Mouse (Mus musculus) neutrophil, adult 5-6 weeks (primary cell): Measurements from ENCODE around the gene Itgav. TPM values are rescaled to one million over a fixed set of nuclear protein-coding genes. Genes with fewer than 3 reads are reported as not detected.

Experiments
- ATAC-seq: fragments of 151-379, 151-347 bp; 2 replicates; pipeline ENCODE4 v1.8.0; 2017; ENCODE audit warnings: mild to moderate bottlenecking, moderate TSS enrichment; ENCODE audit not compliant: insufficient number of reproducible peaks, poor library complexity, low FRiP score, severe bottlenecking; ENCODE audit errors: extremely low read depth
- total RNA-seq: library from RNA; stranded (forward); fragments of 200-1000 nt; gene quantifications from 2 replicates; pipeline ENCODE4 v1.2.3, GENCODE M21; 2017

Itgav gene
- 37.6 and 45.8 TPM in 2 replicates for total RNA-seq

DNA sequence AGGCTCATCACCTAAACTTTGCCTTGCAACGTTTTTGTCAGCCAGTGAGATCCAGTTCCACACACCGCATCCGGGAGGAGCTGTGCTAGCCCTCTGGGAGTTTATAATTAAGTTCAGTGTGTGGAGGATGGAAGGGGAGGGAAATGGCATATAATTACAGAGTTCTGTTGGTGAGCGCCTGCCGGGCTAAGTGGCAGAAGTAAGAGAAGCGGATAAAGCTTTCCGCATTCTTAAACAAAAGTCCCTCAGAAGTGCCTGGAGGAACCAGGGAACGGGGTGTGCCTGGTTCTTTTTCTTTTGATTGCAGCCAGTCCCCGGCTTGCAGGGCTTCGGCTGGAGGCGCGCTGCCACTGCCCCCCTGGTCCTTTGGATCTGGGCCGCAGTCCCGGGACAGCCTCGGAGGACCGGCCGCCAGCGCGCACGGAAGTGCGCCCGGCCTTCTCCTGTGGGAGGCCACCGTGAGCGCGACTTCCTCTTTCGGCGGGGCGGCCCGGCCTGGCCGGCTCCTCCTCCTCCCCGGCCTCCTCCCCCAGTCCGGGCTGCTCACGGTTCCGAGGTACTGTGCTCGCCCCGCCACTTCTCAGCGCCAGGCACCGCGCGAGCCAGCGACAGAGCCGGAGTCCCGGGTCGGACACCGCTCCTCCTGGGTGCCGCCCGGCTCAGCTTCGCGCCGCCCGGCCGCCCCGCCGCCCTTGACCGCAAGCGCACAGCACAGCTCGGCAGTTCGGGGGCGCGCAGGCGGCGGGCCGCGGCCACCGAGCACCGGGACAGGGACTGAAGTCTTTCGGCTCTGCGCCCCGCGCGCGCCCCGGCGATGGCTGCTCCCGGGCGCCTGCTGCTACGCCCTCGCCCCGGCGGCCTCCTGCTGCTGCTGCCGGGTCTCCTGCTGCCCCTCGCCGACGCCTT lies at the start of gene Itgav:
Gene Itgav (plus strand): TSS at position 477 of the 906 bp plus-strand sequence.
- ATAC-seq, result peak; percentile 96

DNA sequence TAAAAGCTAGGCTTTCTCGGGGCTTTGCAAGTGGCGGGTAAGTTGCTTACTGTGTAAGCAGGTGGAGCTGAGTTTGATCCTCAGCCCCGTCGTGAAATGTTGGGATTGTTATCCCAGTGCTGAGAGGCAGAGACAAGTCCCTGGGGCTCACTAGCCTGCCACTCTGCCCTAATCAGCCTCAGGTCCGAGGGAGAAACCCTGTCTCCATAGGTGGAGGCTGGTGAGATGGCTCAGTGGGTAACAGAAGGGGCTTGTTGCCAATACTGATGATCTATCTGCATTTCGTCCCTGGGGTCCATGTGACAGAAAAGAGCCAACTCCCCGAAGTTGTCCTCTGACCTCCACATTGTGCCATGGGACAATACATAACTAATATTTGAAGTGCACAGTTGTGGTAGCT lies 49.8 kb upstream of the Itgav start:
- no peak for ATAC-seq

DNA sequence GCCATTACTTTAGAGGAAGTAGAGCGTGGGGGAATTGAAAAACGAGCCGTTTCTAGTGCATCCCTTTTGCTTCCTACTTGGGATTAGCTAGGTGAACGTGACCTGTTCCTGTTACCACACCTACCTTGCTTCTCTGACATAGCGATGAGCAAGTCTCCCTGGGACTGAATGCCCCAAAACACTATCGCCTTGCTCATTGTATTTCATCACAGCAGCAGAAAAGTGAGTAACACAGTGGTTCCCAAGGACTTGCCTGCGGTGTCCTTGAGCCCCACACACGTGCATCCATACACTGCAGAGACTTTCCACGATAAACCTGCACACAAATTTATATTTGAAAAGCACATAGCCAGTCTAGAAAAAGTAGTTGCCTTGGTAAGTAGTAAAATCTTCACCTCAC lies 49.3 kb upstream of the Itgav start:
- ATAC-seq, result no peak

DNA sequence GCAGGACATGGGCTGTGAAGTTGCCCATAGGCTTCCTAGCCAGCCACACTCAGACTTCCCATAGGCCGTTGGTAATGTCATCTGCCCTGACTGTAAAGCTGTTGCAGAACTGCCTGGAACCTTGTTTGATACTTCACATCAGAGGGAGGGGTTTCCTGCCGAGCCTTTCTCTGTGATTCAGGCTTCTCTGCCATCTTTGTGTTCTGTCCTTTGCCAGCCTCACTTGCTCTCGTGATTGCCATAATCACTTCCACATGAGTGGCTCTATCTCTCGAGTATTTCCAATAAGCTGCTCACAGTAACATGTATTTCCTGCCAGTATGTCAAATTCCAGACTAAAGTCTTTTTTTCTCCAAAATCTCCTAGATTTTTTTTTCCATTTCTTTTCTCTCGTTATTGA lies 48.5 kb upstream of the Itgav start:
- no peak for ATAC-seq

DNA sequence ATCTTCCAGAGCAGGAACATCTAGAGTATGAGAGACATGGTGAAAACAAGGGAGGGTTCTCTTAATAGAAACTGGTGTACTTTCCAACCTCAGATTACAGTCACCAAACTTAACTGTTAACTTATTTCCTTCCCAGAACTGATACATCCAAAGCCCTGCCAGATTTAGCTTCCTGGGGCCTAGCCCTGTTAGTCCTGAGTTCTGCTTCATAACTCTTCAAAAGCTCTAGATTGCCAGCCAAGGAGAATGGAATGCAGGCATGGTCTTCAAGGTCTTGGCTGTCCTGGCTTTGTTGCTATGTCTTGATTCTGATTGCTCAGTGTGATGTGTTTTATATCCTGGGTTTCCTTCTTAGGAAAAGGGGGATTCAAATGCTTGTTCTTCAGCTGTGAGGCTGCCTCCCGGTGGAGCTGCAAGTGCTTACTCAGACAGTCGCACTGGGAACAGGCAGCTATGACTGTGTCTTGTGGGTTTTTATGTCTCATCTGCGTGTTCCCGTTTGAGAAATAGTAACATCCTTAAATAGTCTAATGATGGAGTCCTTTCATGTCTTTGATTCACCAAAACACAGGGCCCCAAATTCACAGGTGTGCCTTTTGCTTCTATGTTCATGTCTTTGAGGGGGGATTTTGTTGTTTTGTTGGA lies 47.8 kb upstream of the Itgav start:
- no peak for ATAC-seq

DNA sequence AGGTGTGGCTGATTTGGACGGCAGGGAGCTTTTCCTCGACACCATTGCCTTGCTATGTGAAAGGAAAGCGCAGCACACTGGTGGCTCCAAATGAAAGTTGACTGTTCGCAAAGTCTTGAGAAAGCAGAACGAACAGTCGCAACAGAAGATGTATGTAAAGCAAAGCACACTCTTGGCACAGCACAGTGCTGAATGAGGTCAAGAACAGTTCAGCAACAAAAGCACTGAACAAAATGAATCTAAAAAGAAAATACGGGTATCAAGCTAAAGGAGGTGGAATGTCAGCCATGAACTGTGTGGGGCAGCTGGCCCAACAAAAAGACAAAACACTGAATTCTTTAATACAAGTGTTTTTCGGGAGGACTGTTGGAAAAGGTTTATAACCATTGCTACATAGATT lies 42.9 kb upstream of the Itgav start:
- no peak for ATAC-seq

DNA sequence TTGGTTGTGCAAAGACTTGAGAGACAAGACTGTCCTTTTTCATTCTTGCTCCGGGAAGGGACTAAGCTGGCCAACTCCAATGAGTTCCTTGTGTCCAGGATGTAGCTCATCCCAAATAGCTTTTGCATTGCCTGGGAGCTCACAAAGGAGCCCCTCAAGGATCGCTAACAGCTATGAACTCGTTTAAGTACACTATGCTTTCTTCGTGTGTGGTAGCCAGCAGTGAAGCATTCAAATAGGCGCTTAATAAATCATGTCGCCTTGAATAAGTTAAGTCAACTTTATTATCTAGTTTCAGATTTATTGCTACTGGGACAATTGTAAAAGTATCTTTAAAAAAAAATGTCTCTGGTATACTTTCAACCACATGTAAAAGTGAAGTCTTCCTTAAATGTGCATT lies 42.4 kb upstream of the Itgav start:
- ATAC-seq, result no peak

DNA sequence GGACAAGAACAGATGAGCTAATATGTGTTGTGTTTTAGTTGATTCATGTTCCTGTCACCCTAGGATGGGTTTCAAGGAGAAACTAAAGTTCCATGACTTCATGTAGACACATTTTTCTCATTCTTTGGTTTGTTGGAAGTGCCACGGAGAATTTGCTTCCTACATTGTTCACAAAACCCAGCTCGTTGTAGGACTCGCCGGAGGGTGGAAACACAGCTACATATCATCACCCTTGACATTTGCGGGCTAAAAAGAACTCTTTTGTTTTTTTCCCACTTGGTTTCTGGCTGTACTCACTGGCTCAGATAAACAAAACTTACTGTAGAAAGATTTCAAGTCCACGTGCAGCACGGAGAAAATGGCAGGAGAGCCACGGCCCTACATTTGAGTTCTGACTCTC lies 41.9 kb upstream of the Itgav start:
- no peak for ATAC-seq

DNA sequence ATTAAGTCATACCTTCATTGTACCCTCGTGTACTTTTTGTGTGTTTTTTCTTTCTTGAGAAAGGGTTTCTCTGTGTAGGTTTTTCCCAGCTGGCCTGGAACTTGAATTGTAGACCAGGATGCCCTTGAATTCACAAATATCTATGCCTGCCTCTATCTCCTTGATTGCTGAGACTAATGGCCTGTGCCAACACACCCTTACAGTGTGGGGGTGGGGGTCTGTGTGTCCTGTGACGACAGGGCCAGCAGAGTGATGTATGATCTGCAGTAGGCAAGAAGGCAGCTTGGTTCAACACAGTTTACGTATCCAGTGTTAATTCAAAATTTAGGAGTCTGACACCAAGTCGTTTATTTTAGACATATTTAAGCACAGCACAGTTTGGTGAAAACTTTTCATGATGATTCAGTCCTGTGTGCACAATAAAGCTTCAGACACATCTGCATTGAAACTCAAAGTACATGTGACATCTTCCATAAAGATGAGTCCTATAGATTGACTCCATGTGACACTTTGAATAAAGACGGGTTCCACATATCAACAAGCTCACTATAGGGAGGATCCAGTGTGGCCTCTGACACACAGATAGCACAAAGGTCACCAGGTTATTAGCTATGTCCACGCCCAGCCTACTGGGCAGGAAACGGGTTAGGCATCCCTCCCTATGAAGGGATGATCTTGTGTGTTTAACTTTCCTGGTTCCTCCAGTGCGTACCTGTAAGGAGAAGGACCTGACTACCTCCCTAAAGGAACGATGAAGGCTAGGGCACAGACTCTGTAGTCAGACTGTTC lies 40.3 kb upstream of the Itgav start:
- ATAC-seq, result no peak

DNA sequence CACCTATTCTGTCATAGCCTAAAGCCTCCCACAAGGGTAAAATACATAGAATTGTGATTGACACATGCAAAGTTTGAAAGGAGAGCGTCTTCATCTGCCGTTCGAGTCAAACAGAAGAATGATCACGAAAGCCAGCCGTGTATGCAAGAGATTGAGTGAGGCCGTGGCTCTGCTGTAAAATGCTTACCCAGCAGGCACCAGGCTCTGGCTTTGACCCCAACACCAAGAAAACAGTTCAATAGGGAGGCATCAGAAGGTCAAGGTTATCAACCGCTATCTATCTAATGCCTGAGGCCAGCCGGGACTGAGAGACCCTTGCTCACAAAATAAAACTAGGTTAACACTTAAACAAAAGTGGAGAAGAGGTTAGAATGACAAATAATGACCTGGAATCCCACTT lies 39.5 kb upstream of the Itgav start:
- no peak for ATAC-seq

DNA sequence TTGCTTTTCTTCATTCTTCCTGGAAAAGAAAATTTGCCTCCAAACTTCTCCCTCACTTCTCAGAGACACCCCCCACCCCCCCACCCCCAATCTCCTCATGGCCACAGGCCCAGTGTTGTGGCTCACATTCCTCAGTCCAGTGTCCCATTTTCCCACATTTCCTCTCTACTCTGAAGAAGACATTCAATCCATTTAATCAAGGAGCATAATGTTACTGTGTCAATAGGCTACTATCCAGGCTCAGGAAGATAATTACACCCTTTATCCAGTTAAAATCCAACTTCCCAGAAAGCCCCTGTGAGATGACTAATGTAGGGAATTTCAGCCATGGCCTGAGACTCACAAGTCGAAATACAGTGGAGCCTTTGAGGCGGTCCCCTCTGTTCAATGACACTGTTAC lies 33.8 kb upstream of the Itgav start:
- no peak for ATAC-seq

DNA sequence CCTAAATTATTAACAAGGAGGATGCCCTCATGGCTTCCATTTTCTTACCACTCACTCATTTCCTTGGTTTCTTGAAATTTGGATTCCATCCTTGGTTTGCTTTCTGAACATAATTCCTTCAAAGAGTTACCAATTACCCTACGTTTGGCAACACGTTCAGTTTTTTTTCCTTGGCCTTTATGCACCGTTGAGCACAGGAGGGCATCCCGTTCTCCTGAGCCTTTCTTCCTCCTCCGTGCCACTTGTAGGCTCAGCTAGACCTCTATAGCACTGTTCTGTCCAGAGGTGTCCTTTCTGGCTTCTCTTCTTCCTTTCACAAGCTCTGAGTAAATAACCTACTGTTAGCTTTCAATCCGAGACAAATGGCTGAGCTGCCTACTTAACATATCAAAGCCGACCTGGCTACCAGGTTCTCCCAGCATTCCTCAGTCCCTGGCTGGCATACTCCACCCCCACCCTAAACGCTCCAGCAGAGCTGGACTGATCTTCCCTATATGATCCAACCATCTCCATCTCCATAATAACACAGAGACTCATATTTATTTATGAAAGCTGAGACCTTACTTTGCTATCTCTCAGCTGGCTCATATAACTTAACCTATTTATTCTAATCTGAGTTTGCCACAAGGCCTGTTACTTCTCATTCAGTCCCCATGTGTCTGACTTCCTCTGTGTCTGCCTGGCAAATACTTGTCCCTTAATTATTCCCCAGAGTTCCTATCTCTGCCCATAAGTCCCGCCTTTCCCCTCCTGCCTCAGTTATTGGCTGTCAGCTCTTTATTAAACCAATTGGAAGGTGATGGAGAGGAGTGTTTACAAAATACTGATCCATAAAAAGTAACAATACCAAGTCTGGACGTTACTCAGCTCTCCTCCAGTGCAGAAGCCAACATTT lies 31.3 kb upstream of the Itgav start:
- no peak for ATAC-seq

DNA sequence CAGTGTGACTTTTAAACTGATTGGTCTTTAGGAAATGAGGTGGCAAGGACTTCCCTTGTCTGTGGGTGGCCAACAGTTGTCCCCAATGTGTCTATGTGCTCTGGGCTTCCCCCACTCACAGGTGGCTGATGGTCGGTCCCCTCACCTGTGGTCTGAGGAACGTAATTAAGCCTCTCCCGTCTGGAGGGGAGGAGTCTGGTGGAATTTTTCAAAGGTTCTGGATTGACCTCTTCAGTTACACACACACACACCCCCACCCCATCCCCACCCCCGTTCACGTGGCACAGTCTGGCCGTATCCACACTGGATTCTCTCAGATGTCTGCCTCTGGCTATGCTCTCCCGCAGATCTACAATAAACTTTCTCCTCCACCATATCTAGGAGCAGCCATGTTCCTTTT lies 30.1 kb upstream of the Itgav start:
- ATAC-seq, result no peak

DNA sequence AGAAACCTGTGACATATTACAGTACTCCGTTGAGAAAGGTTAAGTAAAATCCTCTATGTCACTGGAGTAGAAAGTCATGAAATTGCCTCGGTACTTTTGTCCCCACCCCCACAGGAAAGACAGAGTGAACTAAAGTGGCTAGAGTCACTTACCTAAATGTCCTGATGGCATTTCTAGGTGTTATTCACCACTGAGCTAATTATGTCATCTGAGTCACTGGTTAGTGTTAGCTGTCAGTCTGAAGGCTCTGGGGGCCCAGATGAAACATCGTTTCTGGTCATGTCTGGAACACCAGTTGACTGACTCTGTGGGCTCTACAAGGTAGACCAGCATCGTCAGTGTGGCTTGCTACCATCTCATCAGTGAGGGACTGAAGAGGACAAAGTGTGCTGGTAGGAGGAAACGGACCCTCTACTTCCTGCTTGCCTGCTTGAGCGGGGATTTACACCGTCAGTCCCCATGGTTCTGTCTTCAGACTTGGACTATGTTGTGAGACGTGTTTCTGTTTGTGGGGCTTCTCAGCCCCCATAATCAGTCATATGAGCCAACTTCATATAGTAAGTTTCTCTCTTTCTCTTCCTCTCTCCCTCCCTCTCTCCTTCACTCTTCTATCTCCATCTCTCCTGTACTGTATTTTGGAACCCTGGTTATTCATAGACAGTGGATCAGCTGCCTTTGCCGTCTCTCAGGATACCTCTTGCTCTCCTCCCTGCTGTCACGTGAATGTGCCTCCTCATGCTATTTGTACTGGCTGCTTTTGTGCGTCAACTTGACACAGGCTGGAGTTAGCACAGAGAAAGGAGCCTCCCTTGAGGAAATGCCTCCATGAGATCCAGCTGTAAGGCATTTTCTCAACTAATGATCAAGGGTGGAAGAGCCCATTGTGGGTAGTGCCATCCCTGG lies 28.6 kb upstream of the Itgav start:
- no peak for ATAC-seq

DNA sequence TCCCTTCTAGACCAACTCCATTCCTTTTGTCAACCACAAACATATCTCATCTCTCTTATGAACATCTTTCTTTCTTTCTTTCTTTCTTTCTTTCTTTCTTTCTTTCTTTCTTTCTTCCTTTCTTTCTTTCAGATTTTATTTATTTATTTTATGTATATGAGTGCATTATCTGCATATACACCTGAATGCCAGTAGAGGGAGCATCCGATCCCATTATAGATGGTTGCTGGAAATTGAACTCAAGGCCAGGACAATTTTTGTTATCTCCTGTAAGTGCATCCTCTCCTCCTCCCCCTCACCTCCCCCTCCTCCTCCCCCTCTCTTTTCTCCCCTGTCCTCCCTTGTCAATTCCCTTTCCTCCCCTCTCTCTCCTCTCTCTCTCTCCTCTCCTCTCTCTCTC lies 25.7 kb upstream of the Itgav start:
- ATAC-seq, result peak; percentile 63; the same call in 1 of the 2 replicates

DNA sequence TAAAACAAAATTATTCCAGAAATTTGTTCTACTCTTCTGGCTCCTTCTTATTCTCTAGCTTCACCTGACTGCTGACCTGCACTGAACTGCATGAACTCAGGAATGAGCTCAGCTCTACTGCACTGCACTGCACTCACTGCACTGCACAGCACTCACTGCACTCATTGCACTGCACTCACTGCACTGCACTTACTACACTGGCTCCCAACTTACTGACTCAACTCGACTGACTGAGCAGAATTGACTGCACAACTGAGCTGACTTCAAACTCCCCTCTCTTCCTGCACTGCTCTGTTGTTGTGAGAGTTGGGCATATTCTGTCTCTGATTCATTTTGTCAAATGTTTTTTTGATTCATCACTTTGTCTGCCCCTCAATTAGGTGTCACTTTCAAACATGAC lies 24.9 kb upstream of the Itgav start:
- ATAC-seq, result no peak

DNA sequence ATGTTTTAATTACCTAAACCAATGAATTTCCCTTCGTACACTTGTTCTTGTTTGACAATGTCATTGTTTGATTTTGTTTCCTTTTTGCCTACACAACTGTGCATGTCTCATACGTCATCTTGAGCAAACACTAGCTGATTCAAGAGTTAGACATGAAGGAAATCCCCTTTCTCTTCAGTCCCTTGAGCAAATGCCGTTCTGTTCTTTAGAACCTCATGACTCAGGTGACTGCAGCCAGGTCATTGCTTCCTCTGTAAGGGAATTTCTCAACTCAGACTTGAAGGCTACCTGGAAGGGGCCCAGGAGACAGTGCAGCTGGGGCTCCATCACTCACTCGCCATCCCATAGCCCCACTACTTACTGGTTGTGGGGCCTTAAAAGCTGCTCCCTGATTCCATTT lies 23.5 kb upstream of the Itgav start:
- no peak for ATAC-seq

DNA sequence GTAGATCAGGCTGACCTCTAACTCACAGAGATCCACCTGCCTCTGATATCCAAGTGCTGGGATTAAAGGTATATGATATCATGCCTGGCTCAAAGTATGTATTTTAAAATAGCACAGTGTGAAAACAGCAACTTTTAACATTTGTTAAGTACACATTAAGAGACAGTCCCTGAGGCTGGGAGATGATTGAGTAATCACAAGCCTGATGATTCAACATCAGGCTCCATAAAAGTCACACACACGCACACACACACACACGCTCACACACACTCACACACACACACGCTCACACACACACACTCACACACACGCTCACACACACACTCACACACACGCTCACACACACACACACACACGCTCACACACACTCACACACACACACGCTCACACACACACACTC lies 21.8 kb upstream of the Itgav start:
- ATAC-seq, result no peak
